Mouse (Mus musculus): ENCODE data around the gene Thrb. TPM values are rescaled to one million over a fixed set of nuclear protein-coding genes. Genes with fewer than 3 reads are reported as not detected.

Gene Thrb
- polyA plus RNA-seq, 1 experiment = 0.82 TPM

DNA sequence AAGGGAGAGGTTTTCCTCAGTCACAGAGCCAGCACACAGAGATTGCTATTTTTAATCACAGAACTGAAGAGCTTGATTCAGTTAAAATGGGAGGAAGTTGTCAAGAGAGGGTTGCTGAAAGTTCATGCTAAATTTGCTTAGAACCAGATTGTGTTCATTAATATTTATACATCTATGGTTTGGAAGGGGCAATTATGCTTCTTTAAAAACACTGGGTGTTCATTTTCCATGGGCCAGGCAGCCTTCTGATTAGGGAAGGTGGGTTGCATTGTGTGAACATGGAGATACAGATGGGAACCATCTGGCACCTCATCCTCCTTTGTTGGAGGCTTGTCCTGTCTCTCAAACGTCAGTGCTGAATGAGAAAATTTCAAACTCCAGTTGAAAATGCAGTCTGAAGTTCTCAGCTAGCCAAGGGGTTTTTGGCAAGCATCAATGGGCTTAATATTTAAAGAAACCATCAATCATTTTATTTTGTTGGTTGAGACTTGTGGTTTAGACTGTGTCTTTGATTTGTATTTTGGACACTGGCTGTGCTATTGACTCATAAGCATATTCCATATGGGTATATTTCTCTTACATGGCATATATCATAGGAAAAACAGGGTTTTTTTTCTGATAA lies 62.9 kb downstream of the Thrb start:
- WGBS = 38% methylated on average over 1 of the region's 1 CpGs
- Histone ChIP-seq H3K4me1 (ENCODE audit: control insufficient read depth, insufficient read depth, low read length) (no peaks in the 10 kb centered on the region), H3K27ac (ENCODE audit: control insufficient read depth, insufficient read depth, low read depth, low read length, poor library complexity) (no peak overlapping the region), H3K4me3 (replicated peaks; ENCODE audit: control insufficient read depth, low read depth, low read length) (no peak overlapping the region)
- TF ChIP-seq CTCF (IDR thresholded peaks at IDR 0.05; ENCODE audit: control insufficient read depth, insufficient read depth, low read length) = no peak
- no peak for TF ChIP-seq POLR2A (IDR thresholded peaks at IDR 0.05; ENCODE audit: borderline replicate concordance, control insufficient read depth, low read depth, low read length)

DNA sequence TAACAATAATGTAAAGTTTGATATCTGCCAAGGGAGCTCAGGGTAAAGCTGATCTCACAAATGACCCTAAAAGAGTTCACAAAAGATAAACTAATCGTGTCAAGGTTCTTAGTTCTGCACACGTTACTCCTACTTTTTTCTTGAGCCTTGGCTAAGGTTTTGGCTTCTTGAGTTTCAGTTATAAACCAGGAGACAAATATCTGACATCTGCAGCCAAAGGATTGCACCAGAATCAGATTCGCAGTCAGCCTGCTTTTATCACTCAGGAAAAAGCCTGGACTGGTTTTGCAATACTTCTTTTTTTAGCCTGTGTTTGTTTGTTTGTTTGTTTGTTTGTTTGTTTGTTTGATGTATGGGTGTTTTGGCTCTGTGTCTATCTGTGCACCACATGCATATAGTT lies 64.5 kb downstream of the Thrb start:
- TF ChIP-seq CTCF (IDR thresholded peaks at IDR 0.05; ENCODE audit: control insufficient read depth, insufficient read depth, low read length) (no peak), POLR2A (IDR thresholded peaks at IDR 0.05; ENCODE audit: borderline replicate concordance, control insufficient read depth, low read depth, low read length) (no peak)
- 71% methylated on average over 3 of the region's 3 CpGs for WGBS
- H3K4me1 ChIP-seq (ENCODE audit: control insufficient read depth, insufficient read depth, low read length) = no peaks in the 10 kb centered on the region

DNA sequence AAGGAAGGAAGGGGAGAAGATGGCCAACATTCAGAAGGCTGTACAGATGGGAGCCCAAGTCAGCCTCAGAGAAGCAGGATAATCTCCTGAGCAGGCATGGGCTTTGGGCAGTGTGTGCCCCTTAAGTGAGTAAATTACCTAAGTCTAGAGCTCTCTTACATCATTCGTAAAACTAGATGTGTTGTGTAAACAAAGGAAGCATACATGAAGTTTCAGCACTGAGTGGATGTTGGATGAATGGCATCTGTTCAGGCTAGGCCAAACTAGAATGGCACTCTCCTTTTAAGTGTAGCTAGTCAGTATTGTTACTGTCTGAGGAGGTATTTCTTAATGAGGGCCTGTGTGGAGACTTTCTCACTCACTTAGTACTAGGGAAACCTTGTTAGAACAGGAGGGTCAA lies 66.8 kb downstream of the Thrb start:
- Histone ChIP-seq H3K27ac (ENCODE audit: control insufficient read depth, insufficient read depth, low read depth, low read length, poor library complexity) (no peak overlapping the region), H3K4me1 (ENCODE audit: control insufficient read depth, insufficient read depth, low read length) (no peaks in the 10 kb centered on the region), H3K4me3 (replicated peaks; ENCODE audit: control insufficient read depth, low read depth, low read length) (no peak overlapping the region)
- TF ChIP-seq CTCF (IDR thresholded peaks at IDR 0.05; ENCODE audit: control insufficient read depth, insufficient read depth, low read length) = no peak
- WGBS = 86% methylated on average over 1 of the region's 1 CpGs

More for the DNA sequence above, 64.5 kb downstream of the Thrb start:
- Histone ChIP-seq H3K4me3 (replicated peaks; ENCODE audit: control insufficient read depth, low read depth, low read length) (no peak overlapping the region), H3K27ac (ENCODE audit: control insufficient read depth, insufficient read depth, low read depth, low read length, poor library complexity) (no peak overlapping the region)

DNA sequence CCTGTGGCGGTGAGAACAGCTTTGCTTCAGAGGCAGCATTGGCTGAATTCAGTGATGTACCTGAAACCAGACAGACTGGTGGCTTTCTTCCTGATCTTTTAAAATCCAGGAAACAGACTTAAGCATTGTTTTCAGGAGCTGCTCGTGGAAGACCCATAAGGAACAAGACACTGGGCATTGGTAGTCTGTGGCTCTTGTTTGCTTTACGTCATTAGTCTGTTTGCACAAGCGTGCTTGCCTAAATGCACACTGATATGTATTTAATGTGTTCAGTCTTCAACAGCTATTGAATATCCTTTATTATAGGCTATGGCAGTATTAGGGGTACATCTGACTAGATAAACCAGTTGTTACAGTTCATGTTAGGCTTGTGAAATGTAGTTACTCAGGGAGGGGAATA lies 67.8 kb downstream of the Thrb start:
- no peaks in the 10 kb centered on the region for H3K4me1 ChIP-seq (ENCODE audit: control insufficient read depth, insufficient read depth, low read length)
- H3K27ac ChIP-seq (ENCODE audit: control insufficient read depth, insufficient read depth, low read depth, low read length, poor library complexity) = no peak overlapping the region
- WGBS = 71% methylated on average over 4 of the region's 4 CpGs
- TF ChIP-seq CTCF (IDR thresholded peaks at IDR 0.05; ENCODE audit: control insufficient read depth, insufficient read depth, low read length) (no peak), POLR2A (IDR thresholded peaks at IDR 0.05; ENCODE audit: borderline replicate concordance, control insufficient read depth, low read depth, low read length) (no peak)
- H3K4me3 ChIP-seq (replicated peaks; ENCODE audit: control insufficient read depth, low read depth, low read length) = no peak overlapping the region

- no peak overlapping the region for H3K4me3 ChIP-seq (replicated peaks; ENCODE audit: control insufficient read depth, low read depth, low read length)
- whole genome bisulfite sequencing = 86% methylated on average over 2 of the region's 2 CpGs
- H3K27ac ChIP-seq (ENCODE audit: control insufficient read depth, insufficient read depth, low read depth, low read length, poor library complexity) = no peak overlapping the region
- TF ChIP-seq CTCF (IDR thresholded peaks at IDR 0.05; ENCODE audit: control insufficient read depth, insufficient read depth, low read length) = no peak
- TF ChIP-seq POLR2A (IDR thresholded peaks at IDR 0.05; ENCODE audit: borderline replicate concordance, control insufficient read depth, low read depth, low read length) = no peak
- H3K4me1 ChIP-seq (ENCODE audit: control insufficient read depth, insufficient read depth, low read length) = no peaks in the 10 kb centered on the region
Observed at GRCm38 (mm10) chr14:17728889-17729288, 68.8 kb downstream of the Thrb start.

- TF ChIP-seq CTCF (IDR thresholded peaks at IDR 0.05; ENCODE audit: control insufficient read depth, insufficient read depth, low read length) = no peak
- no peak for TF ChIP-seq POLR2A (IDR thresholded peaks at IDR 0.05; ENCODE audit: borderline replicate concordance, control insufficient read depth, low read depth, low read length)
- no peak overlapping the region for H3K27ac ChIP-seq (ENCODE audit: control insufficient read depth, insufficient read depth, low read depth, low read length, poor library complexity)
- H3K4me1 ChIP-seq (ENCODE audit: control insufficient read depth, insufficient read depth, low read length) = no peaks in the 10 kb centered on the region
- WGBS = 61% methylated on average over 2 of the region's 2 CpGs
- no peak overlapping the region for H3K4me3 ChIP-seq (replicated peaks; ENCODE audit: control insufficient read depth, low read depth, low read length)
Observed at GRCm38 (mm10) chr14:17731020-17731419, 71.0 kb downstream of the Thrb start.

DNA sequence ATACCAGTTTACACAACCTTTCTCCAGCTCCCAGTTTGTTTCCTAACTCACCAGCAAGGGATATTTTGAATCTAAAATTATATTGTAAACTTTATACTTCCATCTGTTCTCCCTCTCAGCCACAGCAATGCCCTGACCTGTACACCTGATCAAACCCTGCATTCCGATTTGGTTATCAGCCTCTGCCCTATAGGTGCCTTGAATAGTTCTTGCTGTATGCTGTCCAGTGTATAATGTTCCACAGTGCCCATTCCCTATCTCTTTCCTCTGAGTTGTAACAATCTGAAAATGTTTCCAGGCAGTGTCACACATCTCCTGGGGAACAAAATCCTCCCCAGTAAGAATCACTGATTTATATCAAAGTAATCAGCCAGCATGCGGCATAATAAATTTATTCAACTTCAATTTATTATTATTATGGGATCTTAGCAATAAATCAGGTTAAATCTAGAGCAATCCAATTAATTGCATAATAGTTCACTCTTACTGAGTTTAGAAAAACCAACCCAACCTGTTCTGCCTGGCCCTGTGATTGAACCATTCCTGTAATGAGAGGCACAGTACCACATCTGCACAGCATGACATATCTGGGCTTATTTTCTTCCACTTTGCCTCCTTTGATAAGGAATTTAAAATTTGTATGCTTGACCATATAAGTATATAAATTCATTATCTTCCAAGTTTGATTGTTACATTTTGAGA lies 73.2 kb downstream of the Thrb start:
- WGBS = 78% methylated on average over 2 of the region's 2 CpGs
- H3K4me1 ChIP-seq (ENCODE audit: control insufficient read depth, insufficient read depth, low read length) = no peaks in the 10 kb centered on the region
- TF ChIP-seq POLR2A (IDR thresholded peaks at IDR 0.05; ENCODE audit: borderline replicate concordance, control insufficient read depth, low read depth, low read length) (no peak), CTCF (IDR thresholded peaks at IDR 0.05; ENCODE audit: control insufficient read depth, insufficient read depth, low read length) (no peak)
- H3K4me3 ChIP-seq (replicated peaks; ENCODE audit: control insufficient read depth, low read depth, low read length) = no peak overlapping the region
- no peak overlapping the region for H3K27ac ChIP-seq (ENCODE audit: control insufficient read depth, insufficient read depth, low read depth, low read length, poor library complexity)

DNA sequence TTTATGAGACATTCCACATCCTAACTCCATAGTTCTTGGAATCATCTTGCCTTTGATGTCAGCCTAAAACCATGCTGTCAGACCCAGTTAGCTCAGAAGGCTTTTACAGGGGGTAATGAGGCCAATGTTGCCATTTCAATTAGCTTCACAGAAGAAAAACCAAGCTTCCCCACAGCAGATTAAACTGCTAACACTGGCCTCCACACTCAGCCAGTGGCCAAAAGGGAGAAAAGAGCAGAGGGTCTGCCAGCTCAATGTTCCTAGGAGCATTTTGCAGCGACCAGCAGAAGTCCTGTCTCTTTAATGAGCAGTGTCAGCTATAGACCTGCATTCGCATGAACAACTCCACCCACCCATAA lies 73.7 kb downstream of the Thrb start:
- Histone ChIP-seq H3K4me3 (replicated peaks; ENCODE audit: control insufficient read depth, low read depth, low read length) (no peak overlapping the region), H3K27ac (ENCODE audit: control insufficient read depth, insufficient read depth, low read depth, low read length, poor library complexity) (no peak overlapping the region), H3K4me1 (ENCODE audit: control insufficient read depth, insufficient read depth, low read length) (no peaks in the 10 kb centered on the region)
- no peak for TF ChIP-seq CTCF (IDR thresholded peaks at IDR 0.05; ENCODE audit: control insufficient read depth, insufficient read depth, low read length)
- no peak for TF ChIP-seq POLR2A (IDR thresholded peaks at IDR 0.05; ENCODE audit: borderline replicate concordance, control insufficient read depth, low read depth, low read length)
- 71% methylated on average over 2 of the region's 2 CpGs for WGBS
